Mouse (Mus musculus) brain, embryonic 14.5 days (tissue): ENCODE results near the gene Vmn1r111. TPM values are rescaled to one million over a fixed set of nuclear protein-coding genes. Genes with fewer than 3 reads are reported as not detected.
"Not testable (repeated sequence)": the region's sequence is repeated elsewhere in the genome, so short reads cannot be mapped to it uniquely, and the experiment has no call there.

Experiments
- DNase-seq: peaks from one replicate; pipeline ENCODE4 v3.0.0-alpha.2; 2011; ENCODE audit warnings: low read depth
- polyA plus RNA-seq: library from polyadenylated mRNA; depleted of rRNA; stranded (reverse); fragments of >200 nt; gene quantifications from 2 replicates; pipeline ENCODE4 v1.2.3, GENCODE M21; 2012; rRNA removed

The Vmn1r111 gene
- not detected in 2 replicates for polyA plus RNA-seq

DNA sequence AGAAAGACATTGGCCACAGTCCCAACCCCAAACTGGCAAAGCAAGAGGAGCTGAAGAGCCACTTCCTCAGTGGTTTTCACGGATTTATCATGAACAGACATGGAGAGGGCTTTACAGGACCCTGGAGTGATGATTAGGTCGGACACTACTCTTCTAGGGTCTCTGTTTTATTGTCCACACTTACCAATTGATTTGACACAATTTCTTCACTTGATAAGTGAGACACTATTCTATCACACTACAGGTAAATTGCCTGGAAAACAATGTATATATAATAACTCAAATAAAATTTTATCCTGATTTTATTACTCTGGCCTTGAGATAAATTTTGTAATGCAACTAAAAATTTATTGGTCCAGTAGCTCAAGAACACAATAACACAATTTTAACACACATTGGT lies at the start of gene Vmn1r111:
TSS of gene Vmn1r111 (minus strand) at position 101 of the 400 bp plus-strand sequence.
- DNase-seq, result not testable (repeated sequence)

- not testable (repeated sequence) for DNase-seq
Measured at GRCm38 (mm10) chr7:20730524-20730923, 27.5 kb upstream of the Vmn1r111 start, which contains the start of gene Gm10668. Gene Gm10668, minus strand, starts transcription at chr7:20730624.

DNA sequence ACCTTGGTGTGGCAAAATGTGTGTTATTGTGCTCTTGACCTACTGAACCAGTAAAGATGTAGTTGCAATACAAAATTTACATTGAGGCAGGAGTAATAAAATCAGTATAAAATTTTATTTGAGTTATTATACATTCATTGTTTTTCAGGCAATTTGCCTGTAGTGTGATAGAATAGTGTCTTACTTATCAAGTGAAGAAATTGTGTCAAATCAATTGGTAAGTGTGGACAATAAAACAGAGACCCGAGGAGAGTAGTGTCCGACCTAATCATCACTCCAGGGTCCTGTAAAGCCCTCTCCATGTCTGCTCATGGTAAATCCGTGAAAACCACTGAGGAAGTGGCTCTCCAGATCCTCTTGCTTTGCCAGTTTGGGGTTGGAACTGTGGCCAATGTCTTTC lies 34.4 kb downstream of the Vmn1r111 start, which contains the start of gene Vmn1r107:
TSS of gene Vmn1r107 (plus strand) at position 301 of the 400 bp plus-strand sequence.
- DNase-seq, result not testable (repeated sequence)

Other genes starting within 250 kb of the Vmn1r111 start
- gene Gm10670, start 228.3 kb downstream of the Vmn1r111 start, polyA plus RNA-seq, result not detected in 2 replicates
- not detected in 2 replicates for gene Vmn1r103, start 192.7 kb downstream of the Vmn1r111 start, polyA plus RNA-seq
- gene Vmn1r104, start 169.4 kb downstream of the Vmn1r111 start, polyA plus RNA-seq, result not detected in 2 replicates
- not detected in 2 replicates for gene Gm5726, start 157.5 kb downstream of the Vmn1r111 start, polyA plus RNA-seq
- gene Gm4141, start 127.0 kb downstream of the Vmn1r111 start, polyA plus RNA-seq, result not detected in 2 replicates
- gene Gm4513, start 104.2 kb downstream of the Vmn1r111 start, polyA plus RNA-seq, result not detected in 2 replicates
- not detected in 2 replicates for gene Vmn1r107, start 34.3 kb downstream of the Vmn1r111 start, polyA plus RNA-seq
- gene Gm10668, start 27.4 kb upstream of the Vmn1r111 start, polyA plus RNA-seq, result not detected in 2 replicates
- gene Vmn1r112, start 68.0 kb upstream of the Vmn1r111 start, polyA plus RNA-seq, result not detected in 2 replicates
- not detected in 2 replicates for gene Vmn1r113, start 84.1 kb upstream of the Vmn1r111 start, polyA plus RNA-seq
- not detected in 2 replicates for gene Vmn1r114, start 109.0 kb upstream of the Vmn1r111 start, polyA plus RNA-seq
- not detected in 2 replicates for gene Vmn1r115, start 141.8 kb upstream of the Vmn1r111 start, polyA plus RNA-seq
- not detected in 2 replicates for gene Vmn1r116, start 169.0 kb upstream of the Vmn1r111 start, polyA plus RNA-seq
- not detected in 2 replicates for gene Vmn1r117, start 180.9 kb upstream of the Vmn1r111 start, polyA plus RNA-seq
- not detected in 2 replicates for gene Vmn1r118, start 209.1 kb upstream of the Vmn1r111 start, polyA plus RNA-seq